Mouse (Mus musculus) right cerebral cortex, adult 2 months (tissue): ENCODE measurements around the gene Zc3h12a.

ENCODE experiments used
- DNase-seq, 2 experiments: peaks; one replicate each; pipeline ENCODE4 v3.0.0; 2021 to 2022; ENCODE audit warnings: low spot score in 2 of 2

Zc3h12a gene

DNA sequence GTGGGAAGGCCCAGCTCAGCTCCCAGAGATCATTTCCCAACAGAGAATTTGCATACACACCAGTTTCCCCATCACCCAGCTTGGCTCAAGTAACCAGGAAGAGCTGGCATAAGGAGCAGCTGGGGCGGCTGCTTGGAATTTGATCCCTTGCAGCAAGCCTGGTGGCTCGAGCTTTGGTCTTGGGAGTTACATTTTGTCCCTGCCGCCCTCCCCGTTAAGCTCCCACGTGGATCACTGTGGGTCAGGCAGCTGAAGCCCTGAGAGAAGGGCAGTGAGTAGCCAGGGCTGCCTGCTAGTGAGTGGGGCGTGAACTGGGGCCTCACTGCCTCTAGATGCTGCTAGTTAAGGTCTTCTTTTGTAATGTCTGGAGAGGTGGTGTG, 11.9 kb downstream of the Zc3h12a start:
- peak in 1 of 2 experiments; percentile 38 for DNase-seq

DNA sequence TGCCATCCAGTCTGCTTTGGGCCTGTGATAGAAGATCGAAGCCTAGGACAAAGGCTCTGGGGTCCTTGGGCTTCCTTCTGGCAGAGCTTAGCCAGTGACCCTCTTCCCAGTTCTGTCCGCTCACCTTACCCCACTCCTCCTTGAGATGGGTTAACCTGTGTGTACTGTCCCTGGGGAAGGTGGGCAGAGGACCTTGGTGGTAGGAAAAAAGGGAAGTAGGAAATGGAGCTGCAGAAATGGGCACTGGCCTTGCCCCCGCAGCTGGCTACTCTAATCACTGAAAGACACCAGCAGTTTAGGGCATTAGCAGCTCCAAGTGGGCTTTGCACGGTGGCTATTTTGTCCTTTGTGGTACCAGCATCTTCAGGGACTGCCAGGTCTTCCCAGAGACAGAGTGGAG, 12.6 kb downstream of the Zc3h12a start:
- no peak for DNase-seq

GRCm38 (mm10) chr4:125114638-125115037, 13.0 kb downstream of the Zc3h12a start:
- peak; percentile 92 to 94 for DNase-seq

DNA sequence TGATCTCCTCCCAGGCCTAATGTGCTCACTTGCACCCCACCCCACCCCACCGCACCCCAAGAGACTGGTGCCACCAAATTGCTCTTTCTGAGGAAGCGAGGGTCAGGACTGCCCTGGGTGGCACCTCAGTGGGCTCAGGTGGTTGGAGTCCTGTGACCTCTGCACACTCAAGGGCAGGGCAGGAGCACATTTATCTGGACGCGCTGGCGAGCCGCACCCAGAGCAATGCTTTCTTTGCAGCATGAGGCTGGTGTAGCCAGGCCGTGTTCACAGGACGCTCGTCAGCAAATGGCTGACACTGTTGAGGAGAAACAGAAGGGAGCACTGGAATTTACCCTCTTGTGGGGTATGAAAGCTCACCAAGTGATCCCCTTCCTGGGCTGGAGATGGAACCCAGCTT, 22.3 kb downstream of the Zc3h12a start:
- DNase-seq = no peak

DNA sequence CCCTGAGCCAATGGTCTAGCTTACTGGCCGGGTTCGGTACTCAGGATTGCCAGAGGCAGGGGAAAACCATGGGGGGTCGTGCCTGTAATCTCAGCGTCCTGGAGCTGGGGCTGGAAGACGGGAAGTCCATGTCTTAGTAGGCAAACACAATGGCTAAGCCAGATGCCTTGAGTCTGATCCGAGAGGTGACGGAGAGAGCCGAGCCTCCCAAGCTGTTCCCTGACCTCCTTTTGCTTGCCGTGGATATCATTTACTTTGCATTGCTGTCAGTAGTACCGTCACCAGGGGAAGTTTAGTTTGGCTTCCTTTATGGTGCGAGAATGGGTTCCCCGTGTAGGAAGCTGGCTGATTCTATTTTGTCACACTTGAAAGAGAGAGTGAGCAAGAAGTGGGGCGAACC, 26.3 kb downstream of the Zc3h12a start:
- DNase-seq = no peak

GRCm38 (mm10) chr4:125099458-125099857, 28.2 kb downstream of the Zc3h12a start:
- DNase-seq = peak; percentile 87 to 92

DNA sequence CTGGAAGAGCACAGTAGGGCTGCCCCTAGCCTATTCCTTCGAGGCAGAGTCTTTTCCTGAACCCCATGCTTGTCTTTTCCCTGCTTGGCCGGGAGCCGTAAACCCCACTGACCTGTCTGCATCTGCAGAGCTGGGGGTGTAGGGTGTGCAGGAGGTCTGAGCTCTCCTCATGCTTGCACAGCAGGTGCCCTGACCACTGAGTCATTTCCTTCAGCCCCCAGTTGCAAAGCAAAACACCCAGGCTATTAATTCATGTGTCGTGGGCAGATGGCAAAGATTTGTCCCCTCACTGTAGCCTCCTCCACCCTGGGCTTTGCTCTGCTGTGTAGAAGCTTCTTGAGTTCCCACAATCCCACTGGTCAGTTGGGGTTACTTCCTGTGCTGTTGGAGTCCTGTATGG, 30.2 kb downstream of the Zc3h12a start:
- no peak for DNase-seq

GRCm38 (mm10) chr4:125096066-125096465, 31.6 kb downstream of the Zc3h12a start:
- no peak for DNase-seq

GRCm38 (mm10) chr4:125093031-125093430, 34.6 kb downstream of the Zc3h12a start:
- no peak for DNase-seq

DNA sequence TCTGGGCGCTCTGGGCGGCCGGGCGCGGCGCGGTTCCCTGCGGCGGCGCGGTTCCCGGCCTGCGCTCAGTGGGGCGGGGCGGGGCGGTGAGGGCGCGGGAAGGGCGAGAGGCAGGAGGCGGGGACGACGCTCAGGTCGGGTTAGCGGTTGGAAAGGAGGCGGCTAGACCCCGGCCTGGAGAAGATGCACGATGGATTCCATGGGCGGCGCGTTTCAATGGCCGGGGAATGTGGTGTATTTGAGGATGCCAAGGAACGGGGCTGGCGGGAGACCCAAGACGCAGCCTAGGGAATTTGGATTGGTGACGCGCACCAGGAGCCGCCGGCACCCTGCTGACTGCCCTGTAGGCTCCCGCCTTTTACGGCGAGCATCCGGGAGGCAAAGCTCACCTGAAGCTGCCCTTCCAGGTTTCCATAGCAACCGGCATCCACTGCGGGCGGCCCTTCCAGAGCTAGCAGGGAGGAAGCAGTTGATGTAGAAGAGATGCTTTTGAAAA, 42.2 kb downstream of the Zc3h12a start:
- peak; percentile 74 to 75 for DNase-seq

GRCm38 (mm10) chr4:125084403-125085345, 43.0 kb downstream of the Zc3h12a start, which contains the start of gene Meaf6:
TSS of gene Meaf6 (plus strand) at chr4:125085134.
- DNase-seq = peak; percentile 90 to 94

GRCm38 (mm10) chr4:125078698-125079097, 48.9 kb downstream of the Zc3h12a start:
- no peak for DNase-seq

DNA sequence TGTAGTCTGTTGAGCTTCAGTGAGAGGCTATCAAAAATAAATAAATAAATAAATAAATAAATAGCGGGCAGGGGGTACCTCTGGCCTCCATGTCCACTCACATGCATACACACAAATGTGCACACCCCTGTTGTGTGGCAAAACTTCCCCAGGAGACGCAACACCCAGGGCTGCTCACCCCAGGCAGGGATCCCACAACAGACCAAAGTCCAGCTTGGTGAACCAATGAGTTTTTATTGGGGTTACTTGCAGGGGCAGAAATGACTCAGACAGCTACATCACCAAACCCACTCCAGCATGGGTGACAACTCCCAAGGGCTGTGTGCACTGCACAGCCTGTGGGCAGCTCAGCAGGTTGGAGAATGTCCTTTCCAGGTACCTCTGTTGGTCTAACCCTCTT, 49.9 kb downstream of the Zc3h12a start:
- DNase-seq = no peak
